Mouse (Mus musculus) WW6 (cell line): ENCODE data around the gene Emp1.

Experiments used
- DNase-seq: peaks from one replicate; pipeline ENCODE4 v3.0.0-alpha.2; 2013; ENCODE audit warnings: low read depth, low spot score

Gene Emp1

DNA sequence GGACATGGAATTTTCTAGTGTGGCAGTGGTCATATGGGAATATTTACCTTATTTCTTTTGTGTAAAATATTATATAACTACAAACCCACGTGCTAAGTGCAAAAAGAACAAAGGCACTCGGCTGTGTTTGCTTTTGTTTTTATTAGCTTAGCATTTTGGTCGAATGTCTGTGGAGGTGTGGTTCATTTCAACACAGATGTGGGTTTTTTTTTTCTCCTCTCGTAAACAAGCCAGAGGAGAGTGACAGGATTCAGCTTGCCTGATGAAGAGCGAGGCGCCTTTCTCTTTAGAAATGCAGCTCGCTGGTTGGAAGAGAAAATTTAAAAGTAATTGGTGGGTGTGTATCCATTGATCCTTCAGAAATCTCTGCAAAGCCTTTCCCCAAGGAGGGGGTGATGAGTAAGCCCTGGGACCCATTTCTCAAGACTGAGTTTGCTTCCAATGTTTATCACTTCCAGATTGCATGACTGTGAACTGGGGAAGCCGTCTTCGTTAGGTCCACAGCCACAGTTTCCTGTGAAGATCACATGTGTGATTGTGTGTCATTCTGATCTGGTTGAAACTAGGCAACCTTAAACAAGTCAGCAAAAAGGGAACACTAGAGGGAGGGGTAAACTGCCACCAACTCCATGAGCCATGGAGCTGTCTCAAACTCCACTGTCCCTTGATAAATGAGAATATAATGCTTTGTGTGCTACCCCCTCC lies 1.8 kb downstream of the Emp1 start:
- DNase-seq = no peak

DNA sequence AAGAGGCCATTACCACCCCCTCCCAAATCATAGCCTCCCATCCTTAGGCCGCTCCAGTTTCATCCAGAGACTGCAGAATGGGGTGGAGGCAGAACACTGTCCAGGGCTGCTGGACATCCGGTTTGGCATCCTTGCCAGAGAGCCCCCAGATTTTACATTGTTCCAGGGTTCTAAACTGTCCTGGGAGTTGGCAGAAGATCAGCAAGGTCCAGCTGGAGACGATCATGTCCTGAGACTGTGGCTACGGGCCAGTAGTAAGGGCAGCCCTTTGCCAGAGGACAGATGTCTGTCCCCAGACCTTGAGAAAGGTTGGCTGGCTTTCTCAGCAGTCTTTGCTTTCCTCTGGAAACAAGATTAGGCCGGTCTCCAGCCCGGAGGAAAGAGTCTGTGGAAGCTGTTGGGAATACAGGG lies 2.6 kb downstream of the Emp1 start:
- DNase-seq = no peak

DNA sequence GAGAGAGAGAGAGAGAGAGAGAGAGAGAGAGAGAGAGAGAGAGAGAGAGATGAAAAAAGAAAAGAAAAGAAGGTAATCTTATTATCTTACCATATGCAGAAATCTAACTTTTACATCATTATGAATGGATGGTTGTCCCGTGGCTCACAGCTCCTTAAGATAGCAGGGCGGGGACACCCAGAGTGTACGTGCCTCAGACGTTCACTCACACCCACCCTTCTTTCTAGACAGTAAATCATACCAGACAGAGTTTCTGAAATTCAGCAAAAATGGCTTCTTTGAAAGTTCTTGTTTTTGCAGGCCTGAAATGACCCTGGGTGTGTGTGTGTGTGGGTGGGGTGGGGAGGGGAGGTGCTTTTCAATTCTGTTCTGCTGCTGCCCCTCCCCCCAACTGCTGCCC lies 3.3 kb downstream of the Emp1 start:
- no peak for DNase-seq

DNA sequence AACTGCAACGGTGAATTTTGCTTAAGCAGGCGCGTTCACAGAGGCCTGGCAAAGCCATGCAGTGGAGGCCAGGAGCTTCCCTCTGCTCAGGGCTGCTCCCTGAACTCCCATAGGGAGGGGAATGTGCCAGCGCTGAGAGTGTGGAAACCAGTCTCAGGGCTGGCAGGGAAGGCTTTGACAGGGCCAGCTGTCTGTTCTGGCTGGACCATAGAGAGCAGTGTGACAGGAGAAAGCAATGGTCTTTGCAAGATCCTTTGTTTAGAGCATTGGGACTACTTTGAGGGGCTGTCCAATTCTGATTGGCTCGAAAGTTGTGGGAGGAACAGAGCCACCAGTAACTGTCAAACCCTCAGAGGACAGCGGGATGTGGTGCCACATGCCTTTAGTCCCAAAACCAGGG lies 5.9 kb downstream of the Emp1 start:
- DNase-seq = no peak

DNA sequence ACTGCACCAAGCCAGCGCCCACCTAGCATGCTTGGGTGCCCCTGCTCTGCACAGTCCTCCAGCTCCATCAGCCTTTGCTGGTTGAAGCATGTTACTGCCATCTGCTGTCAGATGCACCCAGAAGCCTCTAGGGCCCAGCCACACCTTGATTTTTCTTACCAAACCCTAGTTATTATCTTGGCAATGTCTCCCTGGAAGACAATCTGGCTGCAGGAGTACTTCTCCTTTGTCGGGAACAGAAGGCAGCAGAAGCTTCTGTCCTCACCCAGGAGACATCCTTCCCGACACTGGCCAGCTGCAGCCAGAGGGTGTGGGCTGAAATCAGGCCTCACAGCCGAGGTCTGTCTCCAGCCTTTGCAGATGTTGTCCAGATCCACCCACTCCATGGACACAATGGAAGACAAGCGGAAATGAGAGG lies 7.2 kb downstream of the Emp1 start:
- DNase-seq = no peak

DNA sequence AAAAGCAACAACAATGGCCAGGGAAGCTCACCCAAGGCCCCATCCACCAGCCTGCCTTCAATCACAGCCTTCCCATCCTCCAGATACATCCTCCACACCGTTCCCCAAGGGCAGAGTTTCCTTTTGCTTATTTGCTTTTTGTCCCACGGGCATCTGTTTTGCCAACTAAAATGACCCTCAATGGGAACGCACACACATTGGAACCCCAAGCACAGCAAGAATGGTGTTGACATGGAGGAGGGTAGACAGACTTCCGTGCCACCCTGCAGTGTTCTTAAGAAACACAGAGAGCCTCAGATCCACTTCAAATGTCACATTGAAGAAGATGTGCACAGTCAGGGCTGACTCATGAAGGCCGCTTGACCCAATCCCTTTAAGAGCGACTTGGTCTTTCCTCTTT lies 8.6 kb downstream of the Emp1 start:
- no peak for DNase-seq

DNA sequence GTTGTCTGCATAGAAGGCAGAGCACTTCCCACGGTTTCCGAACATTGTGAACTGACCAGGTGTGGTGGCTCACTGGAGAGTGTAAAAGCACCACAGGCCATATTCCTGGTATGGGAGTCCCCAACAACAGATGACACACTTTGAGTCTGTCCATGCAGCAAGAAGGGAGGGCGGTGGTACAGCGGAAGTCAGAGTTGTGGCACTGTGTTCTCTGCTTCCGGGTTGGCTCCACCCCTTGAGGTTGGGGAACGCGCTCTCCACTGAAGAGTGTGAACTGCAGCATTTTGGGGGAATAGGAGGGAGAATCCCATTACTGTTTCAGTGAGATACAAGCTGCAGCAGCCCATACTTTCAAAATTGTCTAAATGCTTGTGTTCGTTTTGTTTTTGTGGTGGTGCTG lies 11.0 kb downstream of the Emp1 start:
- DNase-seq = no peak

DNA sequence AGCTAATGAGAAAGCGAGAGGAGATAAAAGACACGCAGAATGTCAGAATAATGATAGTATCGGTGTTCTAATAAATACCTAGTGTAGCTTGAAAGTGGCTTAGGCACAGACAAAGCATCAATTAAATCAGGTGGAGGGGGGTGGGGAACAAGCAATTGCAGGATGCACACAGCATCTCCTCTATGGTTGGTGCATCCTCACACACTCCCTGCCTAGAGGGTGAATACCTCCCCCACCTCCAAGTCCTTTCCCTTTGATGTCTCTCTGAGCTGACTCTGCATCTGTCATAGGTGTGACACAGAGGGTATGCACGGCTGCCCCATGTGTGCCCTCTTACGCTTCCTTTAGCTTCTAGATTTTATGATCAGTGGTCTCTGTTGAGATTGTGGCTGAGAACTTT lies 13.5 kb downstream of the Emp1 start:
- DNase-seq = no peak

DNA sequence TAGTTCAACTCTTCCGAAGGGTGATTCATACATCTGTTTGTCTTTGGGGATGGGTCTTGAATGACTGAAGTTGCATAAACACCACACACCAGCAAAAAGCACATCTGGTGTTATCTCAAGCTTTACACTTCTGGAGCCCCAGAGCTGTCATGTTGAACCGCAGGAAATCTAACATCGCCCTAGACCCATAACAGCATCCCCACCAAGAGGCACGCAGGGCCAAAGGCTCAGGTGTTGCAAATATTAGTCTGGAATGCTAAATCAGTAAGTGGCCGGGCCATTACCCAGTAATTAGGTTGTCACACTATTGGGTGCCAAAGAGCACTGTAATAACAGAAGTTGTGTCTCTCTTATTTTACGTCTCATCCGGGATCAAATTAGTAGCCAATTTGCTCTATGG lies 13.9 kb downstream of the Emp1 start:
- no peak for DNase-seq

DNA sequence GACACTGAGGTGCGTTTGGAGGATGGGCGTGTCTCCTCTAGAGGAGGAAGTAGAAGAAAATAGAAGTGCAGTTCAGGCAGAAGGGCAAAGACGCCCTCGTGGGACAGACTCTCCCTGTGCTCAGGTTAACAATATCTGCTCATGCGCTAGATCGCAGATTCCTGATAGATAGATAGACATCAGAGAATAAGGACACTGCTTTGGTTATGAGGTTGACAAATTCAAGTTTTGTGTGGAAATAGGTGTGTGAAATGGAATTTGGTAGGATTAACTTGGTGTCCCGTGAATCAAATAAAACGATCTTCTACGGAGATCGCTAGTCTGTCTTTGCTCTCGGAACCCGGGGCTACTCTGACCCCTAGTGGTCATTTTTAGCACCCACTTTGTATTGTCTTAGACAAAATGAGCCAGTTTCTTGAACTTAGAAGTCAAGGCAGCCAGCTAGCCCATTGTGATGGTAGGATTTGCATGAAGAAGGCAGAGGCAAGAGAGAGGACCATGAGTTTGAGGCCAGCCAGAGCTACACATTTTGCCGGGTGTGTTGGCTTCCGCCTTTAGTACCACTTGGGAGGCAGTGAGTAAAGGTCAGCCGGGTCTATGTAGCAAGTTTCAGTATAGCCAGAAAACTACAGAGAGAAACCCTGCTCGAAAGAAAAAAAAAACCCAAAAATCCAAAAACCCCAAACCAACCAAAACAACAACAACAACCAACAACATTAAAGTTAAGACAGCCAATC lies 15.4 kb downstream of the Emp1 start:
- DNase-seq = peak; percentile 58

DNA sequence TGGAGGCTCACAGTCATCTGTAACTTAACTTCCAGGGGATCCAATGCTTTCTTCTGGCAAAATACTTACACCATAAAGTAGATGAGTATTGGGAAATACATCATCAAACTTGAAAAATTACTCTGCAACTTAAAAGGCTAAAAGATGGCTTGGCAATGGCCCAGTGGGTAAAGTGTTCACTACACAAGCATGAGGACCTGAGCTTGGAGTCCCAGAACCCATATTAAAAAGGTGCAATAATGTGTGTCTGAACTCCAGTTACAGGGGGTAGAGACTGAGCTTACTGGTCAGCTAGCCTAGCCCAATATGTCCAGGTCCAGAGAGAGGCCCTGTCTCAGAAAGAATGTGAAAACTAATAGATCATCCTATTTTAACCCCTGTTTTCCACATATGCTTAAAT lies 21.6 kb downstream of the Emp1 start:
- no peak for DNase-seq

DNA sequence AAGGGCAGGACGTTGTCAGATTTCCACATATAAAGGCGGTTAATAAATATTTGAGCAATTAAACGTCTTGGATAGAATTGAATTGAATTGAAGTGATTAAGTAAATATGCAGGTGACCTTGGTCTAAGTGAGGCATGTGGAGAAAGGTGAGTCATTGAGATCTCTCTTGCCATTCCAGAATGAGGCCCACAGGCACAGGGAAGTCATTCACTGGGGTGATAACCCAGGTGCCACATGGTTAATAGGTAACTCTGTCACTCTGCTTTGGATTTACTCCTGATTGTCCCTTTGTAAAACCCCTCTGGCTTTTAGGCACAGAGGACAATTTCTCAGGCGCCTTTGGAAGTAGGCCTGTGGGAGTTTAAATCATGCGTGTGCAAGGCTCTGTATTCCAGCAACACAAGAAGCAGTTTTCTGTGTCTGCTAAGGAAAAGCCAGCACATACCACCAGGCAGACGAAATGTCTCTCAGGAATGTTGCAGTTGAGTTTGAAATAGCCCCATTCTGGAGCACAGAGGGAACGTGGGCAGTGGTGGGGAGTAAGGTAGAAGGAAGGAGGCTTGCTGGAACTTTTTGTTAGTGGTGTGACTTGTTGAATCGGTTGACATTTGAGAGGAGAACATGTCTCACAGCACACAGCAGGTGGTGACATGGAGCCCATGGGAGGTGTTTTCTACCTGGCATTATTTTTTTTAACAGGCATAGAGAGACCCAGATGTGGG lies 23.6 kb downstream of the Emp1 start:
- DNase-seq = no peak

DNA sequence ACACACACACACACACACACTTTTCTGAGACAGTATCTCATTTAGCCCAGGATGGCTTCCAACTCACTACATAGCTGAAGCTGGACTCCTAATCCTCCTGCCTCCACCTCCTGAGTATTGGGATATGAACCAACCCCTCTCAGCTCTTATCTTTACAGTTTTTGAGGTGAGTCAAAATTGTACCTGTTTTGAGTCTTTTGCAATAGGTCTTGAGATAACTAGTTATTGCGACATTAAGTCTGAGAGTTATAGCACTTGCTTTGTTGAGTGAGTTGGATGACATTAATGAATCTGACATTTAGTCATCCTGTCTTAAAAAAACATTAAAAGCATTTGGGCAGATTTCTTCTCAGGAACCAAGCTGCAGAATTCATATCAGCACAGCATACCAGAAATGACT lies 25.3 kb downstream of the Emp1 start:
- DNase-seq = no peak

DNA sequence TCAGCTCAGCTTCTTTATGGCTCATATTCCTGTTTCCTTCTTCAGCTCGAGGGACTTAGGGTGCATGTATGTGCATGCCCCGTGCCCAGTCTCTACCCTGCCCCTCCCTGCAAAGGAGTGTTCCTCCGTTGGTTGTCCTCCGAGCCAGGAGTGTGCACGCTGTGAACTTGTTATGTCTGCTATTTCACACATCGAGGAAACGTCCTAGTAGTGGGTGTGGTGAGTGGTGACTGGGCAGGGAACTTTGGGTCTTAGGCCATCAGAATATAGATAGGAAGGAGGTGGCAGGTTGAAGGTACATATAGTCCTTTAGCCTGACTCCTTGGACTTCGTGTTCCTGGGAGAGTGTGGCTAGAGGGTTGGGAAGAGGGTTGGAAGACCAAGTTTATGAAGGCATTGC lies 26.4 kb downstream of the Emp1 start:
- no peak for DNase-seq

DNA sequence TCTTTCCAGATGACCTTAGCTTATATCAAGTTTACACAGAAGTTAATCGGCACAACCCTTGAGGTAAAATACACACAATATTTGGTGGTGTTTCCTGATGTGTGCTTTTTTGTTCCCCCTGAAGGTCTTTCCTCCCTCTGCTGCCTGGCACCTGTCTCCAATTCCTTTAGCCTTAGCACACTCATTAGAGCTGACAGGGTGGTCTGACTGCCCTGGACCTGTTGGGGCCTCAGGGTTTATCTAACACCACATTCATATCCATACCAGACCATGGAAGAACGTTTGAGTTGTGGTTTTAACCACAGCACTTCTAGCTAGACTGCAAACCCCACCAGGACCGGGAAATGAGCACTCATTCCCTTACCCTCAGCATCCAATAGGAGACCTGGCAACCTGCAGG lies 28.1 kb downstream of the Emp1 start:
- no peak for DNase-seq

DNA sequence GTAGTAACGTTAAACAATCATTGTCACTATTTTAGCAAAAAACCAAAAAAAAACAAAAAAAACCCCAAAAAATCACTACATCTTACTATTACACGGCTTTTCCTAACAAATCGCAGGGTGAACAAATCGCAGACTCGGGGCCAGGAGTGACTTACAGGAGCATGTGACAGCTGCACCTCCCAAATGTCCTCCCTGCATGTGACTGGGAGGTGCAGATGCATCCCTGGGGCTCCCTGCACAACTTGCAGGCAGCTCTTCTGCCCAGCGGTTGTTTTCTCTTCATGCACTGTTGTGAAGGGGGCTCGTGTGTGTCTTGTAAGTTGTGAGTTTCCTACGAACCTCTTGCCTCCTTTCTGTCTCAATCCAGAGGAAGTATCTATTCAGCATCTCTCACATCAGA lies 33.0 kb downstream of the Emp1 start:
- DNase-seq = no peak

DNA sequence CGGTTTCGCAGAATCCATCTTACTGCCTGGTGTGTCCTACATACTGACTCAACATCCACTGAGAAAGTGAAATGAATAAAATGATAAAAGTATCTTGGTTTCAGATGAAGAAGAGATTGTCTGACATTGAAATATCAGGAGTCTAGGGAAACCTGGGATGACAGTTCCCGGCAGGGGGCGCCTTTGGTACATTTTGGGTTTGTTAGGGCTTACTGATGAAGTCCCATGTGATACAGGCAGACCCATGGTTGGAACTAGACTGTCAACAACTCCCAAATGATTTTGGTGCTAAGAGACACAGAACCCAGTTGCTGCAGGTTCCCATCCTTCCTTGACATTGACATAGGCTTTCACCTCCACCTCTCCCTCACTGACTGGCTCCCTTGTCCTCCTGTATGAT lies 34.7 kb downstream of the Emp1 start:
- DNase-seq = no peak

DNA sequence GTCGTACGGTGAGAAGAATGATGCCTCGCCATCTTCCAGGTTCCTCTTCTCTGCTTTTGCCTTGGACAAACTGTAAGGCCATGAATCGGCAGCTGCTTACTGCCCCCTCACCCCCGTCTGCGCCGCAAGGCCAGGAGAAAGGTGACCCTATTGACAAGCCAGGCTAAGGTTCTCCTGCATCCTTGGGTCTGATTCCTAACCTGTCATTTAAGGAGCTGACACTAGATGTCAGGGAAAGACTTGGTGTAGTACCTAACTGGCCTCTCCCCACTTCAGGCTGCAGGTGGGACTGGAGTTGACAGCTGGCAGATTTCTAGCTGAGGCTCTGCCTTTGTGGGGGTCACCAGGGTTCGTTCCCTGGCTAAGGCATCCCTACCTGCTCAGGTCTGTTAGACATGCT lies 35.4 kb downstream of the Emp1 start:
- no peak for DNase-seq

DNA sequence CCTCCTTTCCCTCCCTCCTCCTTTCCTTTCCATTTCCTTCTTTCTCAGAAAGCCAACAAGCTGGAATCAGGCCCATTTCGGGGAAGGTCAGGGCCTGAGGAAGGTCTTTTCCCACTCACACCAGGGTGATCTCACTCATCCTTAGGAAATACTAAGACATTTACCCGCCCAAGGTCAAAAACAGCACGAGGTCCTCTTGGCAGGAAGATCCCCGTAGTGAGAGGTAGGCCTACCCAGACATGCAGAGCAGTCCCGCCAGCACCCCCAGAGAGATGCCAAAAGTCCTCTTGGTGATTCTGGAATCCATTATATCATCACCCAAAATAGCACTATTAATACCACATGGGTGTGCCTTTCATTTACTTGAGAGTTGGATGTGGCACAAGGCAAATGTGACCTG lies 36.5 kb downstream of the Emp1 start:
- no peak for DNase-seq

DNA sequence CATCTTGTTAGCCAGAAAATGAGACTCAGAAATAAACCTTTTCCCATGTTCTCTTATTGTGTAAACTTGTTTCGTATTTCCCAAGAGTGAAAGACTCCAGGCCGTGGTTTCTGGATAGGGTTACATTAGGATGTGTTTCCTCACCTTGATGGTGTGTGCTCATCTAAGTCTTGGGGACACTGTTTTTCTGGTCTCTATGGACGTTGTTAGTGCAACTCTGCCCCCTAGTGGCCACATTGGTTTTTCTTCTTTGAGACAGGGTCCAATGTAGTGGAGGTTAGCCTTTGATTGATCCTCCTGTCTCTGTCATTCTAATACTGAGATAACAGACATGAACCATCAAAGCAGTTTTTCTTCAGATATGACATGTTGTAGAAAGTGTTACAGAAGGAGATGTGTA lies 38.0 kb downstream of the Emp1 start:
- DNase-seq = no peak

DNA sequence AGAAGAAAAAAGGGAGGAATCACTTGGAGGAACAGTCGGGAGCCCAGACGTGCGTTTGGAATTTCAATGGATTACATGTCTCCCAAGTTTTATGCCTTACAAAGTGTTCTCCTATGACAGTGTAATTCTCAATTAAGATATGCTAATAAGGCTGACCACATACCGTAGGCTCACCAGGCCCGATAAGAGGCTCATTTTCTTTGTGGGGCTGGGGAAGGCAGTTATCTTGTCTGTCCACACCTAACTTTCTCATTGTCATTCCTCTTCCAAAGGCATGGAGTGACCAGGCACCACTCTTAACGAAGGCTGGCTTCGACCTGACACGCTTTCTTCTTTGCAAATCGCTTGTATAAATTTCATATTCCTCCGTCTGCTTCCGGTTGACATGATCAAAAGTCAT lies 42.7 kb downstream of the Emp1 start:
- DNase-seq = no peak

DNA sequence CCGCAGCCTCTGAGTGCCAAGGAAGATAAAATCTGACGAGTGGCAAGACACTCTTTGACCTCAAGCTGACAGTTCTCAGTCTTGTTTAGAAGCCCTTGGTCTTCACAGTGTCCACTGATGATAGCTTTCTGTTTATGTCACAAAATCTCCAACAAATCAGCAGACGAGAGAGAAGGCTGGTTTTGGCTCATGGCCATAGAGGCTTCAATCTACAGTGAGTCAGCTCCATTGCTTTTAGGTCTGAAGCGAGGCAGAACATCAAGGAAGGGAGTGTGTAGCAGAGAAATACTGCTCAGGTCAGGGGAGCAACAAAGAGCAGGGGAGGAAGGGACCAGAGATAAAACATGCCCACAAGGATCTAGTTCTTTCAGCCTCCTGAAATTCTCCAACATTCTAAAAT lies 45.0 kb downstream of the Emp1 start:
- DNase-seq = no peak

DNA sequence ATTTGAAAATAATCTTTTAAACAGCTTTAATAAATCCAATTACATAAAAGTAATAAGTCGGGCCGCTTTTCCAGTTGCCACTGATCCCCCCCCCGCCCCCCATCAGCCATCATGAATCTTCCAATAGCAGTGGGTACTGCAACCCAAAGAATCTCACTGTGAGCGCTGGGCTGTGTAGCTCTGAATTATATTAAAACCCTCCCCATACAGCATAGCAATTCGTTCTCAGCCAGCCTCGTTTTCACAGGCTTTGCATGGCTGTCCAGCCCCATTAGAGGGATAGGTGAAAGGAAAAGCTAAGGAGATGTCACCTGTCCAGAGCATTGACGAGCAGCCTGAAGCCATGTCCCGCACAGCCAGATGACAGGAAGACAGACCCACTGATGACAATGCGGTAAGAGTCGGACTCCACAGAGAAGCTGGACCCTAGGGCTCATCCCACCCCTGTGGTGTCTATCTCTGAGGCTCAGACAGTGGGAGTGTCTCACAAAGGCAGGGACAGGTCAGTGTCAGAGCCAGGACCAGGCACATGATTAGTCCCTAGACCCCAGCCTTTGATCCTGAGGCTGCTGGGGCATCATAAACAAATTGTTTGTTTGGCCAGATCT lies 49.5 kb downstream of the Emp1 start:
- no peak for DNase-seq
